Mouse (Mus musculus): ENCODE data around the gene Unc13b.

Gene Unc13b

DNA sequence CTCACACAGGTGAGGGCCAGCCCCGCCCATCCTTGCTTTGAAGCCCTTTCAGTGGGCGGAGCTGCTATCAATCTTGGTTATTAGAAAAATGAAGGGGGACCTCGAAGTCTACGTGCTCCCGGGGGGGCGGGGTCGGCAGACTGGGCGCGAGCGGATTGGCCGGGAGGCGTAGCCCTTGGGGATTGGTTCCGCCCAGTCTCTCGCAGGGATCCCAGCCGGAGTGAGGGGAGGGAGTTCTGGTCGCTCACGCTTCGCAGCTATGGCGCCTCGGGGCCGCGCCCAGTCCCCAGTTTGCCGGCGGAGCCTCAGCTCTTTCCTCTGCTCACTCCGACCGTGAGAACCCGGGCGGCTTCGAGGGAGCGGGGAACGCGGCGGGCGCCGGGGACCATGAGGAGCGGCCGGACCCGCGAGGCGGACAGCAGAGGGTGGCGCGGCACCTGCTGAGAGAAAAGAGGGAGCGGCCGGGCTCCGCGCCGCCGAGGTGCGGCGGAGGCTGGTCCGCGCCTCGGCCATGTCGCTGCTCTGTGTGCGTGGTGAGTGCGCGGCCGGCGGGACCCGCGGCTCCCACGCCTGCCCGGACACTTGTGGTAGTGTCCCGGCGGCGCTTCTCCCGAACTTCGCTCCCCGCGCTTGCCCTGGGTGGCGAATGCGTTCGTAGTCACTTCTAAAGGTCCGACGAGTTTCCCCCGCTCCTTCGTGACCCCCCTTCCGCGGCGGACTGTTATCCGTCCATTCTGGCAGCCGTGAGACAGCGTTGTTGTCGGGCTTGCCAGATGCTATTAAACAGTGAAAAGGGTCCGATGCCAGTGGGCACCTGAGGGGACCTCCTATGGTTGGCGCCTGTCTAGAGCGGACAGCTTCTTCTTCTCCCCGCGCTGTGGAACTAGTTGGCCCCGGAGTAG is at the start of gene Unc13b:
Unc13b (plus strand) TSS at position 201 of the 902 bp plus-strand sequence.
- peak; percentile 94 for DNase-seq

DNA sequence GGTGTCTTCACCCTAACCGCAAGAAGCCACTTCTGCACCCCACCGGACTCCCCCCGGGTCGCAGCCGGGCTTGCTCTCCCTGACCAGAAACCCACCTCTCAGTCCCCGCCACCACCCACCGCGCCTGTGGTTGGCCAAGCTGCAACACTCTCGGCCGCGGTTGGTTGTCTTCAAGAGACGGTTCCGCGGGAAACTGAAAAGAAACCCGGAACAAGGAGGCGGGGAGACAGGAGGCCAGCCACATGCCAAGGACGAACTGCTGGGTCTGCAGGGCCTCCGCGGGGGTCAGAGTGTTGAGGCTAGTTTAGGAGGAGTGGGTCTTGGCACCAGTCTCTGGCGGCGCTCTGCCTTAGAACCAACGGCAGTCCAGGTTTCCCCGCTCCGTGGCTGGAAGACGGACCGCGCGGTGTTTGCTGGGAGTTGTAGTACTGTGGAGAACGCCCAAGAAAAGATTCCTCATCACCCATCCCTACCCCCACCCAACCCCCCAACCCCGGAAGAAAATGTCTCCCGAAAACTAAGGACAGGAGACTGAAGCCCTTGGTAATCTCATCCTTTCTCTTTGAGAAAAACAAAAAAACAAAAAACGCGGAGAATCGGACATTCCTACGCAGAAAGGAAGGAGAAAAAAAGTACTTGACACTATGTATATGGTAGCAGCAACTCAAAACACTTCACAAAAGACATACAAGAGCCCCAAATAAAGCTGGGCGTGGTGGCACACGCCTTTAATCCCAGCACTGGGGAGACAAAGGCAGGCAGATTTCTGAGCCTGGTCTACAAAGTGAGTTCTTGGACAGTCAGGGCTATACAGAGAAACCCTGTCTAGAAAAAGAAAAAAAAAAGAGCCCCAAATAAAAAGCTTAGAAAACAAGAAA is 48.4 kb upstream of the Unc13b start, which contains the start of gene Fancg:
Fancg (minus strand) TSS at position 346 of the 878 bp plus-strand sequence.
- DNase-seq: peak; percentile 83

DNA sequence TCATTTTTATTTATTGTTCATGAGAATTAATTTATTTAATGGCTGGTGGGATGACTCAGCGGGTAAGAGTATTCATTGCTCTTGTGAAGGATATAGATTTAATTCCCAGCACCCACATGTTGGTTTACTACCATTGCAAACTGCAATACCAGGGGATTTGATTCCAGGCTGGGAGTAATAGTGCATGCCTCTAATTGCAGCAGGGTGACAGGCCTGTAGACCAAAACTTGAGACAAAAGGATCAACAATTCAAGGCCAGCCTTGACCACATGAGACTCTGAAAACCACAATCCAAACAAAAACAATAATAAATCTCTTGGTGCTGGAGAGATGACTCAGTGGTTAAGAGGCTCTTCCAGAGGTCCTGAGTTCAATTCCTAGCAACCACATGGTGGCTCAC is 46.7 kb upstream of the Unc13b start:
- DNase-seq: no peak

- DNase-seq: no peak
These were observed 40.6 kb upstream of the Unc13b start for GRCm38 (mm10) chr4:43018156-43018555.

DNA sequence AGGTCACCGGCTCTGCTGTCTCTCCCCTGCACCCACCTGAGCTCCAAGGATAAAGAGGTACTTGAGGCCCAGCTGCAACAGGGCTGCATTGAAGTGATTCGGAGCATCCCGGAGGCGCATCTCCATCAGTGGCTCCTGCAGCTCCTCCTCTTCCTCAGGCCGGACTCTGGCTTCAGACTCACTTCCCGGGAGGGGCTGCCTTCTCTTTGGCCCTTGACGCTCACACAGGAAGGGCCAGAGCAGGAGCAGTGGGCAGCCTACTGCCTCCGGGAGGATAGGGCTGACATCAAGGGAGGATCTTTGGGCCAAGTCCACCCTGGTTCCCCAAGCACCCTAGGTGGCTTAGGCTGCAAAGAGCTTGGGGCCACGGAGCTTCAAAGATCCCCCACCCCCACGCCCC is 39.6 kb upstream of the Unc13b start:
- no peak for DNase-seq

DNA sequence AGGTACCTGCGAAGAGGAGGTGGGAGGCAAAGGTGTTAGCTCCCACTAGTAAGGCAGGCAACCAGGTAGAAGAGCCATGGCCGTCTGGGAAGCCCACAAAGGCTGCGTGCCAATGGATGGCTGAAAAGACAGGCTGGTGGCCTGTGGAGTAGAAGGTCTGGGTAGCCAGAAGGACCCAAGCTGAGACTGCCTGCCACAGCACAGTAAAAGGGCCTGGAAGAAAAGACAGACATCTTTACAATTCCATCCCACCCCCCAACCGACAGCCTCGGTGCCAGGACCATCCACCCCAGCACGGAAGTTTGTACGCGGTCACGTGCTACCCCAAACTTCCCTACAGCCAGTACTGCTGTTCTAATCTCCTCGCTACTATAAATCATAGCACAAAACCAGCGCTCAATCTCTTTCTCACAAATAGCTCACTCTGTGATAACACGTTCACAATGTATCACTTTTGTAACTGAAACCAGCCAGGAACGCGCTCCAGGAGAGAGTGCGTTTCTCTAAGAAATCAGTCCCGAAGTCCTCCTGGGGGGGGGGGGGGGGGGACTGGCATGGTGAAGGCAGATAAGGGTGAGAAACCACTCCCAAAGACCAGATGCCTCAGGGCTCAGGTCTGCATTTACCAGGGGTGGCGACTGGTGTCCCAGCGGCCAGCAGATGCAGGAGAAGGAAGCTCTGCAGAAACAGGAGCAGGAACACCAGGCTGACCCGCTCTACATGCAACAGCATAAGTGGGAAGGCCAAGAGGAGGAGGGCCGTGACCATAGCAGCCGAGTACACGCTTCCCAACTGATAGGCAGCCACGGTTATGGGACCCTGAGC is 38.9 kb upstream of the Unc13b start:
- no peak for DNase-seq

- DNase-seq: no peak
These were observed 37.9 kb upstream of the Unc13b start for GRCm38 (mm10) chr4:43020876-43021275.

DNA sequence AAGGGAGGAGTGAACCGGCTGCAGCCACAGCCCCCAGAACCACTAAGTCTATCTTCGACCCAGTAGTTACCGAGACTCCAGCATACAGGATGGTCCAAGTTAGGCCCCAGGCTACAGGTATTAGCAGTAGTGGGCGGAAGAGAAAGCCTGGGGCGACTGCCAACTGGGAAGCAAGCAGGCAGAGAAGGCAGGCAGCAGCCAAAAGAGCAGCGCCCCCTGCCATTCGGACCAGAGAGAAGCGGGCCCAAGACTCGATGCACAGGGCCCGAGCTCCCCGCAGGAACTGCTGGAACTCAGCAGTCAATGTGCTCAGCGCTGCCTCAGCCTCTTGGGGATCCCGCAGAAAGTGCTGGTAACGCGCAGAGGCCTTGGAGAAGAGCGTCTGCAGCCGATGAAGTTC is 37.4 kb upstream of the Unc13b start:
- no peak for DNase-seq

DNA sequence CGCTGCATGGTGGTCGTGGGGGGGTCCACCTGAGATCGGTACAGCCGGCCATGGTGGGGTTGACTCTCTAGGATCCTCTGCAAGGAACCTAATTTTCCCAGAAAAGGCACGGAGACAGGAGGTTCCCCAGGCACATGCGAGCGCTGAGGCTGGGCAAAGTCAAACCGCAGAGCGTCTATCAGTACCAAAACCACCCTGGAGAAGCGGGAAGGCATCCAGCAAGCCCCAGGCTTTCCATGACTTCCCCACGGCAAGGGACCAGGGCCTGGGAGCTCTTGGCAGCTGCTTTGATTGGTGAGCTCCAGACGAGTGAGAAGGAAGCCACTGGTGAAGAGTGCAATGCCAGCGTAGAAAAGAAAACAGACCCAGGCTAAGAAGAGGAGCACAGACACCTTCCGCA is 34.1 kb upstream of the Unc13b start:
- DNase-seq: no peak

DNA sequence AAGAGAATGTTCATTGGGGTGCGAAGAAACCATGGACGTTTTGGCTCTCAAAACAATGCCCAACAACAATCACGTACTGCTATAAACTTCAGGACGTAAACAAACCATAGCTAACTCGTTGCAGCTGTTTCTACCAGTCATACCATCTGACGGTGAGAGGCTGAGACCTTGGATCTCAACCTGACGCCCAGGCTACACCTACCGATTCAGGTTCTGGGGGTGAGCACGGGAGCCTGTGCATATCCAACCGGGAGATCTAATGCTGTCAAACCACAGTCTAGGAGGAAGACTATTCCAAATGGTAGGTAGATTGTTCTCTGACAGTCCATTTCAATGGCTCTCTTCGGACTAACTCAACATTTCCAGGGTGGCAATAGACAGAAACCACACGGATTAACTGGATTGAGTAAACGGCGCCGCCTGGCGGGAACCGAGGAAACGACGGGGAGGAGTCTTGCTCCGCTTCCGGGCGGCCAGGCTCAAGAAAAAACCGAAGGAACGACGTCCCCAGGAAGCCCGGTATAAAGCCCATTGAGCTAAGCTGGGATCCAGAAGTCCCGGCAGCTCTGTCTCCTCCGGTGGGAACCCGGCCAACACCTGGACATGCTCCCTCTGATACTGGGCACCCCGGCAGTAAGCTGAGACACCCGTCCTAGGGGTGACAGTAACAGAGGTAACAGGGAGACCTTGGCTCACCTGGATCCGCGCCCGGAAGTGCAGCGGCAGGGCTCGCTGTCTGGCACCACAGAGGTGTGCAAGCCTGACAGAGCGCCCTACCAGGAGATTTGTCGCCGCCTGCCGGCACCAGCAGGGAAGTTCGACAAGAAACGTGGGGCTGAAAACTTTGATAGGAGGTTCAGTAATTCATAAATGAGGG is 33.4 kb upstream of the Unc13b start, which contains the start of gene Pigo:
Pigo (minus strand) TSS at position 736 of the 877 bp plus-strand sequence.
- peak; percentile 96 for DNase-seq

GRCm38 (mm10) chr4:43029121-43029520 is 29.6 kb upstream of the Unc13b start:
- no peak for DNase-seq

DNA sequence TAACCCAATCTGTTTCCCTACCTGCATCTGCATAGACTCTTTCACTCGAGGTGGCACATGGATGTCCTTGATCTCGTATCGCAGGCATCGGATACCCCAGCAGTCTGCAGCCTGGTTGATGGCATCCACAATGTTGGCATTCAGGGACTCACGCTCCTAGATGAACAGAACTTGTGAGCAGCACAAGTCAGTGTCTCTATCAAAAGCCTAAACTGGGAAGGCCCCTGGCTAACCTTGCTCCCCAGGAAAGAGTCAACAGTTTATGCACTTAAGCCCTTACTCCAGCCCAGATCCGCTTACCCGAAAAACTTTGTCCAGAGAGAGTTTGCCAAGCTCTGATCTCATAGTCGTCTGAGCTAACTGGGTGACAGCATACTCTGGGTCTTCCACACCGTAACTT is 29.0 kb upstream of the Unc13b start:
- no peak for DNase-seq

DNA sequence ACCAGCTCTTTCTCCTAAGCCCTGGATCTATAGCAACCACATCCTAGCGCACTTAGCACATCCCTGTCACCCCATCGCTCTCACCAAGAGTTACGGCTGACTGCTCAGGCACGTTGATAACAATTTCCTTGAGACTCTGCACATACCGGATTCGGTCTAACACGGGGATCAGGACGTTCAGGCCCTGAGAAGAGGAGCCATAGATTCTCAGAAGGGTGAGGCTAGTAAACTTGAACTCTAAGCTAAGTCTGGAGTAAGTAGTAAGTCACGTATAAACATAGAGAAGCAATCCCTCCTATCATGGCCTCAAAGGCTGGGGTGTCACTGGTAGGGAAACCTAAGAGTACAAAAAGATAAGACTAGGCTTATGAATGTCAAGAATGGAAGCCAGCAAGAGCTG is 28.4 kb upstream of the Unc13b start:
- no peak for DNase-seq

GRCm38 (mm10) chr4:43030780-43031230 is 27.9 kb upstream of the Unc13b start:
- DNase-seq: no peak

GRCm38 (mm10) chr4:43031237-43031995 is 27.3 kb upstream of the Unc13b start, which contains the start of gene Stoml2:
Gene Stoml2 (minus strand): TSS chr4:43031710.
- peak; percentile 93 for DNase-seq

DNA sequence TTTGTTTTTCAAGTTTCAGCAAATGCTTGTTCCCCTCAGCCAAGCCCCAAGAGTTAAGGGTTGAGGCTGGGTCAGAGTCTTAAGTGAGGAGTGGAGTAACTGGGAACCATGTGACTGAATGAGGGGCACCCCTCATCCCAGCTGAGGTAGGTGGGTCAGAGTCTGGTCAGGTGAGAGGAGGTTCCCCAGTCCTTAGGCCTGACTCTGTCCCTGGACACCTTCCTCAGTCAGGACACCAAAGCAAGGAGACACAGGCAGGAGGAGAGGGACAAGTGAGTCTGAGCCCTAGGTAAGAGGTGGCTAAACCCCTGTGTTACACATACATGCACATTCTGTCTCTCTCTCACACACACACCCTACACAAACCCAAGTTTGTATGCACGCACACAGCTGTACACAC is 26.3 kb upstream of the Unc13b start:
- no peak for DNase-seq

GRCm38 (mm10) chr4:43033481-43033880 is 25.3 kb upstream of the Unc13b start:
- DNase-seq: no peak

DNA sequence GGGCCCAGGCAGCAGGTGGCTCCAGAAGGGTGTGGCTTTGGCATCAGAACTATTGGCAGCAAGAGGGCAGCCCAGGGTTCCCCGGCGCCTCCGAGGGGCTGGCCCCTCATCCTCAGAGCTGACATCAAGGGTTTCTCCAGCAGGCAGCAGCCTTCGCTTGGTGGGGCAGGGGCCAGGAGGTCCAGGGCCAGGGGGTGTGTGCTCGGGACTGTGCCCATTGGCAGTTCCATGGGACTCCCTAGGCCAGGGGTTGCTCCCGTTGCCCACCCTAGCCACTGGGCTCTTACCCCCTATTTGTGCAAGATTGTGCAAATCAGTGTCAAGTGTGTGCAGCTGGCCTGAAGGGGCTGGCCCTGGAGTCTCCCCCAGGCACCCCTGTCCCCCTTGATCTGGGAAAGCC is 22.9 kb upstream of the Unc13b start:
- no peak for DNase-seq

DNA sequence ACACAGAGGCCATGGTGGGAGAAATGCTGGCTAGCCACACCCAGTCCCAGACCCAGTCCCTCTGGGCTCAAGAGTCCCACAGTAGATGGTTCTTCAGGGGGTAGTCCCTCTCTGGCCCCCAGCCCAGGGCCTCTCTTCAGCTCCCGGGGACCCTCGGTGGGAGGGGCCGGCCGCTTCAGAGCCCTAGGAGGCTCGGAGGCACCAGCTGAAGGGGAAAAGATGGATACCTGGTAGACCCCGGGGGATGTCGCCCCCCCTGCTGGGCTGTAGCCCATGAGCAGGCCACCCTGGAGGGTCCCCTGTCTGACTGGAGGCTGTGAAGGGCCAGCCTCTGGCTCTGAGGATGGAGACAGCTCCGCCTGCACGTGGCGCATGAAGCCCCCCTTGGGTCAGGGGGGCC is 22.4 kb upstream of the Unc13b start:
- no peak for DNase-seq

DNA sequence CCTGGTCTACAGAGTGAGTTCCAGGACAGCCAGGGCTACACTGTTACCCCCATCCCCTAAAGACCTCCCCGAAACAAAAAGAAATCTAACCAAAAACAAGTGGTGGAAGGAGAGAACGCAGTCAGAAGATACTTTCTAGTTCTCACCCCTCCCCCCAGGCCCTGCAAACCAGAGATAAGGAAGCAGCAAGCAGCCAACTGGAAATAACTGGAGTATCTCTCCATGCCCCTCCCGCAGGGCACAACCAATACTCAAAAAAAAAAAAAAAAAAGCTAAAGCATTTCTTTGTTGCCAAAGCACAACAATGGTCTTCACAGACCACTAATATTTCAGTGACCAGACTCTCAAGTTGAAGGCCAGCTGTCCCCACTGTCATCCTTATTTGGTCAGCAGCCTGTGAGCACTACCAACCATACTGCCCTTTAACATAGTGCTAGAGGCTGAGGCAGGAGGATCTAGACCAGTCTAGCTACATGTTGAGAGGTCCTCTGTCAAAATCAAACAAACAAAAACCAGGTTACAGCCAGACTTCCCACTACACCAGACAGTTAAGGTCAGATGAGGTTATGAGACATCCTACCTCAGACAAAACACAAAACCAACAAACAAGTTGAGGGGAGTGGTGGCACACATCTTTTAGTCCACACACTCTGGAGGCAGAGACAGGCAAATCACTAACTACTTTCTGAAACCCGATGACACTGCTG is 20.7 kb upstream of the Unc13b start:
- DNase-seq: no peak

Measured in lung, postnatal 14 days (tissue).